Comparison of ENCODE assay signal across 9 mouse cellular contexts in genomic region chr16:18351313-18352055, GRCm38 (mm10). TPM values are rescaled to one million over a fixed set of nuclear protein-coding genes. Genes with fewer than 3 reads are reported as not detected.
DNase-seq lines count a peak whose midpoint lies in the region; ATAC-seq and TF ChIP-seq lines count a peak whose summit lies in the region.
"Had no signal": no experiment of that assay in that cellular context is flagged by ENCODE, and none has a peak within 500 bp of the region (broad histone marks: within the 10 kb centered on the region; RNA-seq: fewer than 3 reads in every experiment).

No protein-coding gene starts in this region.

- no peak overlapping the region for H3K4me3 ChIP-seq in midbrain, embryonic 14.5 days (replicated peaks; ENCODE audit: low read depth, low read length)
- H3K4me3 ChIP-seq in midbrain, embryonic 13.5 days (replicated peaks): no peak overlapping the region
- H3K4me3 ChIP-seq in bone marrow macrophage, adult 2 months (ENCODE audit: insufficient read depth, low read length): no peak overlapping the region
- H3K4me3 ChIP-seq in hindbrain, postnatal 0 days (ENCODE audit: low read length): no peak overlapping the region
- H3K4me3 ChIP-seq in midbrain, postnatal 0 days (ENCODE audit: low read depth, low read length): no peak overlapping the region
- H3K4me3 ChIP-seq: liver, embryonic 15.5 days had no signal

- DNase-seq in gastrocnemius, adult 18-20 months (ENCODE audit: low spot score): peak; percentile 38
- no peak for DNase-seq in gastrocnemius, adult 8-10 months (ENCODE audit: low spot score in 2 of 2)
- peak; percentile 51 for DNase-seq in midbrain, embryonic 14.5 days
- DNase-seq in hindbrain, postnatal 0 days (ENCODE audit: low spot score): peak; percentile 66
- peak; percentile 62 for DNase-seq in midbrain, postnatal 0 days (ENCODE audit: low spot score)
- no peak for DNase-seq in frontal cortex, postnatal 14 days (ENCODE audit: low spot score in 2 of 2)

- H3K4me1 ChIP-seq in midbrain, embryonic 14.5 days (ENCODE audit: control insufficient read depth, insufficient read depth, low read length): peaks cover 12% of the 10 kb centered on the region; the same call in 1 of the 2 replicates
- peaks cover 45% of the 10 kb centered on the region for H3K4me1 ChIP-seq in midbrain, embryonic 13.5 days (replicated peaks)
- H3K4me1 ChIP-seq in bone marrow macrophage, adult 2 months (ENCODE audit: control insufficient read depth, insufficient read depth, low read length): no peaks in the 10 kb centered on the region
- H3K4me1 ChIP-seq in hindbrain, postnatal 0 days (ENCODE audit: insufficient read depth, low read length): peaks cover 14% of the 10 kb centered on the region; the same call in 1 of the 2 replicates
- H3K4me1 ChIP-seq in midbrain, postnatal 0 days (ENCODE audit: insufficient read depth, low read length): peaks cover 14% of the 10 kb centered on the region; the same call in 1 of the 2 replicates

- TF ChIP-seq POLR2A in bone marrow macrophage, adult 2 months (IDR thresholded peaks at IDR 0.05; ENCODE audit: borderline replicate concordance, low read depth, low read length): no peak

- no peak overlapping the region for H3K4me2 ChIP-seq in midbrain, embryonic 14.5 days (ENCODE audit: low read length)
- H3K4me2 ChIP-seq in midbrain, embryonic 13.5 days (replicated peaks): no peak overlapping the region
- H3K4me2 ChIP-seq in hindbrain, postnatal 0 days (ENCODE audit: low read depth, low read length): no peak overlapping the region
- H3K4me2 ChIP-seq in midbrain, postnatal 0 days (ENCODE audit: low read depth, low read length, poor library complexity, severe bottlenecking): no peak overlapping the region
- H3K4me2 ChIP-seq: liver, embryonic 15.5 days had no signal

- no peaks in the 10 kb centered on the region for H3K9me3 ChIP-seq in midbrain, embryonic 14.5 days (ENCODE audit: control insufficient read depth, low read length)
- H3K9me3 ChIP-seq in midbrain, embryonic 13.5 days: no peaks in the 10 kb centered on the region
- H3K9me3 ChIP-seq in hindbrain, postnatal 0 days (ENCODE audit: low read length): no peaks in the 10 kb centered on the region
- H3K9me3 ChIP-seq in midbrain, postnatal 0 days (ENCODE audit: low read length): no peaks in the 10 kb centered on the region
- H3K9me3 ChIP-seq: liver, embryonic 15.5 days had no signal

- peak; percentile 68 for TF ChIP-seq CTCF in bone marrow macrophage, adult 2 months (IDR thresholded peaks at IDR 0.05; ENCODE audit: low read depth, low read length)
- peak; percentile 82 for TF ChIP-seq CTCF in hindbrain, postnatal 0 days (IDR thresholded peaks at IDR 0.05; ENCODE audit: low read depth)
- peak; percentile 76 for TF ChIP-seq CTCF in midbrain, postnatal 0 days (IDR thresholded peaks at IDR 0.05)

- no peaks in the 10 kb centered on the region for H3K27me3 ChIP-seq in midbrain, embryonic 14.5 days (ENCODE audit: control insufficient read depth, insufficient read depth, low read length)
- peaks cover 11% of the 10 kb centered on the region; the same call in 1 of the 2 replicates for H3K27me3 ChIP-seq in midbrain, embryonic 13.5 days
- no peaks in the 10 kb centered on the region for H3K27me3 ChIP-seq in hindbrain, postnatal 0 days (ENCODE audit: insufficient read depth, low read length)
- no peaks in the 10 kb centered on the region for H3K27me3 ChIP-seq in midbrain, postnatal 0 days (ENCODE audit: insufficient read depth, low read length)

- WGBS in midbrain, embryonic 14.5 days: 60% methylated on average over 5 of the region's 5 CpGs
- 57% methylated on average over 5 of the region's 5 CpGs for WGBS in midbrain, embryonic 13.5 days
- 51% methylated on average over 5 of the region's 5 CpGs for WGBS in hindbrain, postnatal 0 days
- WGBS in midbrain, postnatal 0 days: 56% methylated on average over 5 of the region's 5 CpGs

- no peak overlapping the region for H3K9ac ChIP-seq in midbrain, embryonic 14.5 days (replicated peaks; ENCODE audit: low read length)
- H3K9ac ChIP-seq in midbrain, embryonic 13.5 days (replicated peaks): no peak overlapping the region
- H3K9ac ChIP-seq in hindbrain, postnatal 0 days (replicated peaks; ENCODE audit: low read length): no peak overlapping the region
- H3K9ac ChIP-seq in midbrain, postnatal 0 days (replicated peaks; ENCODE audit: low read length, poor library complexity, severe bottlenecking): no peak overlapping the region
- H3K9ac ChIP-seq: liver, embryonic 15.5 days had no signal

- ATAC-seq in midbrain, embryonic 14.5 days (ENCODE audit: low FRiP score, low TSS enrichment): no peak
- ATAC-seq in midbrain, embryonic 13.5 days: no peak
- no peak for ATAC-seq in hindbrain, postnatal 0 days
- ATAC-seq in midbrain, postnatal 0 days (ENCODE audit: low FRiP score): no peak

- no peak overlapping the region for H3K27ac ChIP-seq in midbrain, embryonic 14.5 days (replicated peaks; ENCODE audit: low read depth, low read length)
- H3K27ac ChIP-seq in midbrain, embryonic 13.5 days: no peak overlapping the region
- H3K27ac ChIP-seq in bone marrow macrophage, adult 2 months (ENCODE audit: insufficient read depth, low read depth, low read length): no peak overlapping the region
- H3K27ac ChIP-seq in hindbrain, postnatal 0 days: no peak overlapping the region
- H3K27ac ChIP-seq in midbrain, postnatal 0 days (ENCODE audit: low read depth, low read length): no peak overlapping the region
- H3K27ac ChIP-seq: liver, embryonic 15.5 days had no signal

- peaks cover 21% of the 10 kb centered on the region; the same call in 1 of the 2 replicates for H3K36me3 ChIP-seq in midbrain, embryonic 14.5 days (ENCODE audit: control insufficient read depth, insufficient read depth, low read length)
- H3K36me3 ChIP-seq in midbrain, embryonic 13.5 days: peaks cover 16% of the 10 kb centered on the region
- H3K36me3 ChIP-seq in hindbrain, postnatal 0 days (ENCODE audit: insufficient read depth, low read length): no peaks in the 10 kb centered on the region
- peaks cover 11% of the 10 kb centered on the region; the same call in 1 of the 2 replicates for H3K36me3 ChIP-seq in midbrain, postnatal 0 days (ENCODE audit: insufficient read depth, low read length)
- H3K36me3 ChIP-seq: liver, embryonic 15.5 days had no signal

RNA-seq across cellular contexts. Expression of gene Arvcf, which starts 3.5 kb away (rescaled TPM):
- total RNA-seq in gastrocnemius, adult 18-20 months (2021): 1 to 10 TPM; 7.7 to 8.4 TPM
- 10 to 100 TPM in 2 of 4 experiments, 1 to 10 TPM in 2; 7.8 to 12.7 (median 9.9) TPM for total RNA-seq in gastrocnemius, adult 8-10 months (2022)
- 70.2 and 70.4 TPM in 2 replicates for polyA plus RNA-seq in midbrain, embryonic 14.5 days (2014; fragmentation: Nextera tagmentation; extraction: Ambion mirVana)
- 109 and 111 TPM in 2 replicates for polyA plus RNA-seq in midbrain, embryonic 13.5 days (2015; fragmentation: Nextera tagmentation; extraction: Ambion mirVana)
- 1.8 and 3.5 TPM in 2 replicates for polyA plus RNA-seq in bone marrow macrophage, adult 2 months (2012; ENCODE audit: insufficient read depth, insufficient read length, missing spikeins)
- total RNA-seq in hindbrain, postnatal 0 days (2014; rRNA removed): 168 and 180 TPM in 2 replicates
- 46.3 and 48.9 TPM in 2 replicates for polyA plus RNA-seq in hindbrain, postnatal 0 days (2015; fragmentation: Nextera tagmentation; extraction: Ambion mirVana)
- total RNA-seq in midbrain, postnatal 0 days (2014; rRNA removed): 161 and 219 TPM in 2 replicates
- polyA plus RNA-seq in midbrain, postnatal 0 days (2015; fragmentation: Nextera tagmentation; extraction: Ambion mirVana): 54.5 and 60.6 TPM in 2 replicates

RNA-seq across cellular contexts. Expression of gene Tango2, which starts 3.6 kb away (rescaled TPM):
- total RNA-seq in gastrocnemius, adult 18-20 months (2021): 10 to 100 TPM; 42.5 to 54.5 TPM
- 10 to 100 TPM; 29.9 to 53.4 (median 43.1) TPM for total RNA-seq in gastrocnemius, adult 8-10 months (2022)
- 70.0 TPM in 2 replicates for polyA plus RNA-seq in midbrain, embryonic 14.5 days (2014; fragmentation: Nextera tagmentation; extraction: Ambion mirVana)
- polyA plus RNA-seq in midbrain, embryonic 13.5 days (2015; fragmentation: Nextera tagmentation; extraction: Ambion mirVana): 63.1 and 66.5 TPM in 2 replicates
- polyA plus RNA-seq in bone marrow macrophage, adult 2 months (2012; ENCODE audit: insufficient read depth, insufficient read length, missing spikeins): 26.3 and 33.0 TPM in 2 replicates
- total RNA-seq in hindbrain, postnatal 0 days (2014; rRNA removed): 43.5 and 63.3 TPM in 2 replicates
- polyA plus RNA-seq in hindbrain, postnatal 0 days (2015; fragmentation: Nextera tagmentation; extraction: Ambion mirVana): 95.6 and 99.2 TPM in 2 replicates
- total RNA-seq in midbrain, postnatal 0 days (2014; rRNA removed): 40.3 and 44.1 TPM in 2 replicates
- polyA plus RNA-seq in midbrain, postnatal 0 days (2015; fragmentation: Nextera tagmentation; extraction: Ambion mirVana): 88.0 and 94.8 TPM in 2 replicates

Comparison
In these comparisons a context has a peak if more than half of its experiments do, and no peak if none do; other contexts are left out.
1. DNase-seq: peak in gastrocnemius, adult 18-20 months (single experiment), midbrain, embryonic 14.5 days (single experiment), hindbrain, postnatal 0 days (single experiment) and midbrain, postnatal 0 days (single experiment); none in gastrocnemius, adult 8-10 months (0 of 2) and frontal cortex, postnatal 14 days (0 of 2).
2. RNA of gene Arvcf, which starts 3.5 kb away (polyA plus RNA-seq): 109 to 111 TPM in midbrain, embryonic 13.5 days, 70.2 to 70.4 TPM in midbrain, embryonic 14.5 days, 54.5 to 60.6 TPM in midbrain, postnatal 0 days and 46.3 to 48.9 TPM in hindbrain, postnatal 0 days; 1.8 to 3.5 TPM in bone marrow macrophage, adult 2 months; every median in the first group is over 10 times any median in the second.
3. Peak in every context shown above with its lines, with median percentiles within 50 percentile points of each other: CTCF ChIP-seq.